Mouse (Mus musculus): ENCODE data around the gene Ppara.

DNA sequence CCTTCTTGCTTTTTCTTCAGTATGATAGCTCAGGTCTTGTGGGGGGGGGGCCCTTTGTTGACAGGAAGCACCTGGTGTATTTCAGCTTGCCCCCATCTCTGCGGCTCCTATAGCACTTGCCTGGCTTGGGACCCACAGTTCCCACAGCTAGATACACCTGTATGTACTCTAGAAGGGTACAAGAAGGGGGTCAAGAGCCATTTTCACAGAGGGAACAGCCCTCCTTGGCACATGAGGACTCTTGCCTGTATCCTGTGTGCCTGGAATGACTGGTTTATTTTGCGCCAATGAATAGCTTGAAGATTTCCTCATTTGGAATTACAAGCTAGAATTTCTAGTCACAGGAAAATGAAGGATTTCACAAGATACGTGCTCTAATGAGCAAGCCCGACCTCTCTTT is 56.7 kb downstream of the Ppara start:
- TF ChIP-seq POLR2A (IDR thresholded peaks at IDR 0.05; ENCODE audit: low read depth, low read length) (no peak), CTCF (IDR thresholded peaks at IDR 0.05; ENCODE audit: borderline replicate concordance, insufficient read depth, low read length) (no peak)
